Mouse (Mus musculus) embryonic fibroblast, embryonic 13.5 days (primary cell): Measurements from ENCODE around the gene Eif3c.

Experiments used
- CTCF ChIP-seq: IDR thresholded peaks from 2 replicates; pipeline ENCODE4 v1.5.1; 2011; ENCODE audit warnings: mild to moderate bottlenecking, control low read depth, low read length, moderate library complexity, borderline replicate concordance; ENCODE audit not compliant: insufficient read depth
- POLR2A ChIP-seq: IDR thresholded peaks from 2 replicates; pipeline ENCODE4 v1.6.1; 2011; ENCODE audit warnings: low read depth, mild to moderate bottlenecking, control low read depth, low read length, moderate library complexity

GRCm38 (mm10) chr7:126595890-126596289 lies 29.7 kb upstream of the Eif3c start:
- no peak for TF ChIP-seq POLR2A
- TF ChIP-seq CTCF, result no peak
